Mouse (Mus musculus) CH12.LX (cell line): ENCODE measurements at regions not wholly inside any gene's neighbourhood (a gene's known extent, or its start where the extent isn't known, plus 50 kb on each side); places are given as distances from the start of the nearest gene placed in this dataset.

Experiments used
- BHLHE40 ChIP-seq: IDR thresholded peaks from 2 replicates; pipeline ENCODE4 v1.6.1; 2011; ENCODE audit warnings: mild to moderate bottlenecking, low read depth, low read length, improper control_type of control experiment
- POLR2A ChIP-seq: IDR thresholded peaks from 2 replicates; pipeline ENCODE4 v1.6.1; 2011; ENCODE audit warnings: low read depth, mild to moderate bottlenecking, improper control_type of control experiment, low read length
- RAD21 ChIP-seq: IDR thresholded peaks from 2 replicates; pipeline ENCODE4 v1.6.1; 2011; ENCODE audit warnings: low read depth, mild to moderate bottlenecking, low read length, improper control_type of control experiment, moderate library complexity

DNA sequence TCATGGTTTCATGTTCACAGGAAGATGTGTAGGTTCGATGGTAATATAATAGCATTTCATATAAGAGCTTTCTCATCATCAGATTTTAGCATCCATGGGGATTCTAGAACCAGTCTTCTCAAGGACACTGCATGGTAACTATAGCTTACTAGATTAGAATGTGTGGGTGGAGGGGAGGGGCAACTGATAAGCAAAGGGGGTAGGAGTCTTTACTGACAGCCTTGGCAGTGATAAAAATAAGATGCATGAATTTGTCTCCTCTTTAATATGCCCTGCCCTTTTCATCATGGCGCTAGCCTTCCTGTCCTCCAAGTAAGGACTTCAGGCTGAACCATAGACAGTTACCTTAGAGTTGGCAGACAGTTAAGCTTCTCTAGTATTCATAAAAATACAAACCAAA is 69.6 kb upstream of the Slc22a23 start:
- TF ChIP-seq RAD21 (no peak), BHLHE40 (no peak), POLR2A (no peak)
